Mouse (Mus musculus) kidney, adult 2 months (tissue): Measurements from ENCODE around the gene Tox3.

Experiments
- CTCF ChIP-seq: fragments of 200-500 bp; conservative IDR thresholded peaks from 2 replicates; pipeline ENCODE4 v1.5.1; 2011; ENCODE audit warnings: low read depth, mild to moderate bottlenecking, control low read depth, low read length, moderate library complexity, mixed read lengths; ENCODE audit not compliant: insufficient read depth, insufficient read length
- POLR2A ChIP-seq: fragments of 200-500 bp; IDR thresholded peaks from one replicate; pipeline ENCODE4 v1.6.1; 2011; ENCODE audit warnings: low read depth, low read length, control low read depth

DNA sequence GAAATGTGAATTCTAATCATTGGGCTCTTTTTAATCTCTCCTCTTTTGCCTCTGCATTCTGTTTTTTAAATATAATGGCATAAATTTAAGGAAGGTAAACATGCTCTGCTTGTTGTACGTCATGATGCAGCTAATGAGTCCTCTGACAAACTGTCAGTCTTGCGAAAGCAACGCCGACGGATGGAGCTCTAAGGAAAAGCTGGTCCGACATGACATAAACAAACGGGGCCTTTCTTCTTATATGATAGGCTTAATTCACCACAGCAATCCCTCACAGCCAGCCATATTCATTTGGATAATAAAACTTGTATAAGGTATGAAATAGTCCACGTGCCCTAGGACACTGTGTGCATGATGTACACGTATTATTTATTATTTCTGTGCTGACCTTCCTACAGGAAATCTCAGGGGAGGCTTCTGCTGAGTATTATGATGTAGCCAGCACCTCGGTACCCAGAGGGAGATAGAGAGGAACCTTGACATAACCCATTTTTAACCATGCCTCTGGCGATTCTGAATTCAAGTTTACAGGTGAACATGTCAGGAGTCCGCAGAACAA is 80.4 kb downstream of the Tox3 start:
- TF ChIP-seq CTCF (no peak), POLR2A (no peak)
